Mouse (Mus musculus) megakaryocyte, embryonic 14.5 days (primary cell): ENCODE results near the gene Rfx4.

Experiments used
- FLI1 ChIP-seq: IDR thresholded peaks from 2 replicates; pipeline ENCODE4 v1.6.1; 2012; ENCODE audit warnings: low read length, inconsistent platforms, mixed read lengths
- GATA1 ChIP-seq: IDR thresholded peaks from 3 replicates; pipeline ENCODE4 v1.6.1; 2012; ENCODE audit warnings: mixed read lengths, low read length, inconsistent platforms, borderline replicate concordance

DNA sequence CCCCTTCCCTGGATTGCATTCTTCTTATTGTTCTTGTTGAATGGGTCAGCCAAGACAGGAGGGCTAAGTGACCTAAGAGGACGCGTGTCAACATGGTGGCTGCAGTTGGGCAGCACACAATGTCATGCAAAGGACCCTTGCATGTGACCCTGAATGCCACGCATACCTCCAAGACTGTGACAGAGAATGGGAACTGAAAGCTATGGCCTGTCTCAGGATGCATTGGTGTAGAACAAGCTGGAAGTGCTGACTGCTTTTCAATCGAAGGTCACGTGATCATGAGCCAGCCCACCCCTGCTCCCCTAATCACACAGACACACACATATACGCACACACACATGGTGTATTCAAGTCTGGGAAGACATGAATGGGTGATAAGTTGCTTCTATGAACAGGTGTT lies 107.6 kb downstream of the Rfx4 start:
- no peak for TF ChIP-seq GATA1
- TF ChIP-seq FLI1: no peak
